Mouse (Mus musculus) retina, adult 2 months (tissue): ENCODE measurements around the gene Fgfr2.

Experiments used
- DNase-seq: peaks from one replicate; pipeline ENCODE4 v3.0.0-alpha.2; 2012; ENCODE audit warnings: low read depth, low spot score

Gene Fgfr2

GRCm38 (mm10) chr7:132616391-132616790 is 506.8 kb downstream of the Fgfr2 start:
- no peak for DNase-seq

- DNase-seq: no peak
Observed at GRCm38 (mm10) chr7:132615346-132615745, 507.8 kb downstream of the Fgfr2 start.

GRCm38 (mm10) chr7:132611530-132611929 is 511.6 kb downstream of the Fgfr2 start:
- DNase-seq: no peak

GRCm38 (mm10) chr7:132610468-132611318 is 512.5 kb downstream of the Fgfr2 start, which contains the start of gene Lhpp:
TSS of gene Lhpp (plus strand) at chr7:132610638.
- DNase-seq: peak; percentile 70

- DNase-seq: no peak
Observed at GRCm38 (mm10) chr7:132608316-132609020, 514.7 kb downstream of the Fgfr2 start.

- DNase-seq: no peak
Observed at GRCm38 (mm10) chr7:132605689-132606088, 517.5 kb downstream of the Fgfr2 start.

GRCm38 (mm10) chr7:132604720-132605119 is 518.4 kb downstream of the Fgfr2 start:
- DNase-seq: no peak

GRCm38 (mm10) chr7:132600926-132601325 is 522.2 kb downstream of the Fgfr2 start:
- DNase-seq: no peak

GRCm38 (mm10) chr7:132600026-132600425 is 523.1 kb downstream of the Fgfr2 start:
- no peak for DNase-seq

- no peak for DNase-seq
Observed at GRCm38 (mm10) chr7:132599071-132599975, 523.8 kb downstream of the Fgfr2 start, which contains the start of gene Nkx1-2. TSS of gene Nkx1-2 (minus strand) at chr7:132599637.

- no peak for DNase-seq
Observed at GRCm38 (mm10) chr7:132597251-132598041, 525.7 kb downstream of the Fgfr2 start.

GRCm38 (mm10) chr7:132596557-132597250 is 526.4 kb downstream of the Fgfr2 start:
- no peak for DNase-seq

- DNase-seq: no peak
Observed at GRCm38 (mm10) chr7:132595787-132596186, 527.4 kb downstream of the Fgfr2 start.

- DNase-seq: no peak
Observed at GRCm38 (mm10) chr7:132594325-132594724, 528.8 kb downstream of the Fgfr2 start.

GRCm38 (mm10) chr7:132593762-132594161 is 529.4 kb downstream of the Fgfr2 start:
- no peak for DNase-seq

GRCm38 (mm10) chr7:132589610-132590009 is 533.5 kb downstream of the Fgfr2 start:
- no peak for DNase-seq

GRCm38 (mm10) chr7:132587167-132587566 is 536.0 kb downstream of the Fgfr2 start:
- DNase-seq: no peak

GRCm38 (mm10) chr7:132585695-132586491 is 537.3 kb downstream of the Fgfr2 start:
- DNase-seq: no peak

GRCm38 (mm10) chr7:132581441-132581840 is 541.7 kb downstream of the Fgfr2 start:
- no peak for DNase-seq
